Mouse (Mus musculus) activated CD4-positive, CD25-positive, alpha-beta regulatory T cell, adult 4 months (primary cell): ENCODE measurements around the gene Ethe1. TPM values are rescaled to one million over a fixed set of nuclear protein-coding genes. Genes with fewer than 3 reads are reported as not detected.

ENCODE experiments used
- ATAC-seq: one replicate; pipeline ENCODE4 v1.8.0; 2017
- polyA plus RNA-seq, 2 experiments: library from polyadenylated mRNA; unstranded; fragments of 100-300 nt; shearing (Covaris generic); gene quantifications; one replicate each; pipeline ENCODE4 v1.2.1; 2017

The Ethe1 gene
- polyA plus RNA-seq = 10 to 100 TPM; 19.0 to 21.6 TPM

DNA sequence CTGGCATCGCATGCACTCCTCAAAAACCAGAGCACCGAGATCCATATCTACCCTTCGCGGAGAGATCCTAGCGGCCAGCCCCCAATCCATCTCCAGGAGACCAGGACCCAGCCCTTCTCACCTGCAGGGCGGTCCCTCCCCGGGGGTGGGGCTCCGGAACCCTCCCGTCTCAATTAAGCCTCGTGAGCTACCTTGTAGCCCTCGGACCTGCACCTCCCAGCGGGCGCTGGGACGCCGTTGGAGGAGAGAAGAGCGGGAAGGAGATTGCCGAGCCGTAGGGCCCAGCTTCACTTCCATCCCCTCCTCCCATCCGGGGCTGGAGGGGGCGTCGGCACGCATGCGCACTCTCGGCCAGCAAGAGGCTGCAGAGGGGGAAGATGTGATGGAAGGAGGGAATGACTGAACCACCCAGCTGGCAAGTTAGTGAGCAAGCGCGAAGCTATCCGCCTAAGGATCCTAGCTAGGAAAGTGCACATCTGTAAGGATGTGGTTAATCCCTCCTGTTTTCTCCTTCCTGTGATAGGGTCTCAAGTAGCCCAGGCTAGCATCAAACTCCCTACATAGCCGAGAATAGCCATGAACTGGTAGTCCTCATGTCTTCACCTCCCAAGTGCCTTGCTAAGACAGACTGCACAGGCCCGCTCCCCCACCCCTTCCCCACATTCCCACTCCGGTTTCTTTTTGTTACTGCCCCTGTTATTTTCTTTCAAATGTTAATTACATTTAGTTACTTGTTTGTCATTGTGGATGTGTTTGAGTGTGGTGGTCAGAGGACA lies at the start of gene Ethe1, which contains the start of gene Zfp575:
Ethe1 (plus strand) TSS at position 214 of the 776 bp plus-strand sequence.
Zfp575 (minus strand) TSS at position 312 of the 776 bp plus-strand sequence.
- no peak for ATAC-seq

DNA sequence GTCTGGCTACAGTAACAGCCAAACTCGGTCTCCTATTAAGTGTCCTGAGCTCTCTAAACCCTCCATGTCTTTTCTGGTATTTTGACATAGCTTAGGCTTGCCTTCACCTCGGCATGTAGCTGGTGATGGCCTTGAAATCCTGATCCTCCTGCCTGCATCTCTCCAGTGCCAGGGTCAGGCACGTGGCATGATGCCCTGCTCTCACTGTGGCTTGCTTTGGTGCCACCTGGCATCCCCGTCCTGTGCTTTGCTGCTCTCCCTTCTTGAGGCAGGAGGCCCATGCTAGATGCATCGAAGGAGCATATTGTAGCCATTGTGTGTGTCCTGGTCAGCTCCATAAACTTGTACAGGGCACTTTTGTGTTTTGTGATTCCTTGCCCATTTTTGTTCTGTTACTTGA lies 49.8 kb upstream of the Ethe1 start:
- ATAC-seq = no peak

GRCm38 (mm10) chr7:24538154-24538553 lies 49.2 kb upstream of the Ethe1 start:
- no peak for ATAC-seq

- ATAC-seq = no peak
Observed at GRCm38 (mm10) chr7:24538701-24539100, 48.6 kb upstream of the Ethe1 start.

GRCm38 (mm10) chr7:24539686-24540085 lies 47.7 kb upstream of the Ethe1 start:
- no peak for ATAC-seq

- ATAC-seq = no peak
Observed at GRCm38 (mm10) chr7:24544506-24544905, 42.8 kb upstream of the Ethe1 start.

DNA sequence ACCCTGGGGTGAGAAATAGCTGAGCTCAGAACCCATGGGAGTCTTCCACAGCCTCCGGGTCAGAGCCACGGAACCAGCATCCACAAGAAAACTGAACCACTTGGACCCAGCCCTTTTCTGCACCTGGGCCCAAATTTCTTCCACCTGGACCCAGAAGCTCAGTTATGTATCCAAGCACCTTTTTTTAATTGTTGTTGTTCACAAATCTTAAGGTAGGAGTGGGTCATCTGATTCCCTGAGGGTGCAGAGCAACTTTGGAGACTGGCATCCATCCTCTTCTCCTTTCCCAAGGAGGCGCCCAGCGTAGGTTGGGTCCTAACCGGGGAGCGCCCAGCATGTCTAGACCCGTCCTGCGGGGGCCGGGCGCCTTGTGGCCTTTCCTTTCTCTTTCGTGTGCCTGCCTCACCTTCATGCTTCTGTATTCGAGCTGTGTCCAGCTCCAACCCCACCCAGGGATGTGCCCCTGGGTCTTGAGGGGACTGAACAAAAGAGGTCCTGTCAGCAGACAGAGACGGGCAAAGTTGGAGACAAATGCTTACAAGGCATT lies 41.2 kb upstream of the Ethe1 start, which contains the start of the genes Pinlyp and Xrcc1:
Pinlyp (minus strand) TSS at position 51 of the 547 bp plus-strand sequence.
Xrcc1 (plus strand) TSS at position 222 of the 547 bp plus-strand sequence.
- no peak for ATAC-seq

- peak; percentile 99 for ATAC-seq
Observed at GRCm38 (mm10) chr7:24546634-24547389, 40.5 kb upstream of the Ethe1 start.

GRCm38 (mm10) chr7:24547534-24548036 lies 39.8 kb upstream of the Ethe1 start:
- ATAC-seq = no peak

DNA sequence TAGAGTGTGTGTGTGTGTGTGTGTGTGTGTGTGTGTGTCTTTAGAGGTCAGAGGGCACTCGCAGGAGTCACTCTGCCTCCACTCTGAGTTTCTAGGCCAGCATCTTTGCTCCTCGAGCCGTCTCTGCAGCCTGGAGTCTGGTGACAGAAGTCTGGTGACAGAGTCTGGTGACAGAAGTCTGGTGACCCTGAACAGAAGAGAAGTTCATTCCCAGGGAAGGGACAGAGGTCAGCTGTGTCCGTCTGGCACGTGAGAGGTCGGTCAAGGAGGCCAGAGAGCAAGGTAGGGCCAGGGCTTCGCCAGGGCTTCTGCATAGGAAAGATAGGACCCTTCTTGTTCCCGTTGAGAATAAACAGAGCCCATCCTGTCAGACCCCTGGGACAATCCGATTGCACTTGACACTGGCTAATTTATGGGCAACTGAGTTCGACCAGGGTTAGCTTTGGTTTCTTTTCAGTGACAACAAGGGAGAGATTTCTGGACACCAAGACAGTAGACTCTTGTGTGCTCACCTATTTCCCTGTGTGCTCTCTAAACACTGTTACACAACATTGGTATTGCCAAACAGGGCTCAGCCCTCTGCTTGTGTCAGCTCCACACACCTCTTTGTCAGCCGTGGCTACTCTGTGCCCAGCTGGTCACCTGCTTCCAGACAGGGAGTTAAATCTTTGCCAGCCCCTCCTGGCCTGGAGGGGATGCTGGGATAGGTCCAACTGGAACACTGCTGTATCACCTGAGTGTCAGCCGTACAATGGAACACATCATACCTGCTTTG lies 35.2 kb upstream of the Ethe1 start:
- no peak for ATAC-seq

DNA sequence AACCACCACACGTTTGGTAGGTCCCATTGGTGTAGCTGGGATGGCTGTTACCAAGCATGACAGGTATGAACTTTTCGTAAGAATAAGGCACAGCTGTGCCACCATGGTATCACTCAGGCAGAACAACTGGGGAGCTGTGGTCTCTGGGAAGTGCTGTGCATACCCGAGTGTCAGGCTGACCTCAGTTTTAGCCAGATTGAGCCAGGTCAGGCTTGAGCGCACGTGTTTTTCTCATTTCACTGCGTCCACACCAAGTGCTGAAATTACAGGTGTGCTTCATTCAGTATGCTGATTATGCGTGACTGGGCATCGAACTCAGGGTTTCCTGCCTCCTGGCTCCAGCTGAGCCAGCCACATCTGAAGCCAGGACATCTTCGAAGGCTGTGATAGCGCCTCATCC lies 31.6 kb upstream of the Ethe1 start:
- no peak for ATAC-seq

- no peak for ATAC-seq
Observed at GRCm38 (mm10) chr7:24561450-24561849, 25.9 kb upstream of the Ethe1 start.

GRCm38 (mm10) chr7:24563191-24563836 lies 24.0 kb upstream of the Ethe1 start:
- ATAC-seq = no peak

GRCm38 (mm10) chr7:24563837-24564206 lies 23.5 kb upstream of the Ethe1 start:
- ATAC-seq = no peak

DNA sequence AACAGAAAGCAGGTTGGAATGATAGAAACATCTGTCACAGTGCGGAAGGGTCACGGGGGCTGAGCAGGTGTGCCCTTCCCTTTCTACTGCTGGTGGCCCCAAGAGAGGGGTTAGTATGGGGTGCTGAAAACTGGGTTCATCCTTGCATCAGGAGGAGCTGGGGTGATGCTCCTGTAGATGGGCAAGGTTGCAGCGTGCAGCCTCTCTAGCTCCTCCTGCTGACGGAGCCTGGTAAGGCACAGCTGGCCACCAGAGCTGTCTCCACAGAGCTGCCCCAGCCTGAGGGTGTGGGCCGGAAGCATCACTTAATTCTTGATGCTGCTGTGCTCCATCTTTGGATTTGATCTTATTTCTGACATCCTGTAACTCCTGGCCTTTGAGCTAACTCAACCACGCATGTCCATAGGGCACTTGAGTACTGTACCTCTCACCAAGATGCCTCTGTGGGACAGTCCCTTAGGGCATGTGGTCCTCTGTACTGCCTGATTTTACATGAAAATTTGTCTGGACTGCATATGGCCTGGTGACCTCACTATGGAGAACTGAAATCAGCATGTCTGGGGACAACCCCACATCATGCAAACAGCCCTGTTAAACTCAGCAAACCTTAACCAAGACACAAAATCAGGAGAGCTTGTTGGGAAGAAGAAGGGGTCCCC lies 22.6 kb upstream of the Ethe1 start:
- peak; percentile 85 for ATAC-seq

DNA sequence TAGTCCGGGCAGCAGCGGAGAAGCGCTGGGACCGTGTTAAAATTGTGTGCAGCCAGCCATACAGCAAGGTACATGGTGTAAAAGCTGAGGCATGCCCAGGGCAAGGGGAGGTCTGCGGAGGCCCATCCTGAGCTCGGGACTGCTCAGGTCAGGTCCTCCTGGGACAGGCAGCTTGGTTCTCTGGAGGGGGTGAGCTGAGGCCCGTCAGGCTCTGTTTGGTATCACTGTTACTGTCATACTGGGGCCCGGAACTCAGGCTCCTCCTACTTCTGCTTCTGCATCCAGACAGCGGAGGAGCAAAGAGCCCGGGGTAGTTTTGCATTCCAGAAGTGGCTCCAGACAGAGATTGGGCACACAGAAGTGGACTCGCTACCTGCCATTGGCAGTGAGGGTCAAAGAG lies 21.7 kb upstream of the Ethe1 start:
- no peak for ATAC-seq

GRCm38 (mm10) chr7:24566206-24566605 lies 21.1 kb upstream of the Ethe1 start:
- ATAC-seq = no peak

GRCm38 (mm10) chr7:24568512-24568911 lies 18.8 kb upstream of the Ethe1 start:
- ATAC-seq = no peak

- ATAC-seq = no peak
Observed at GRCm38 (mm10) chr7:24571071-24571470, 16.3 kb upstream of the Ethe1 start.

DNA sequence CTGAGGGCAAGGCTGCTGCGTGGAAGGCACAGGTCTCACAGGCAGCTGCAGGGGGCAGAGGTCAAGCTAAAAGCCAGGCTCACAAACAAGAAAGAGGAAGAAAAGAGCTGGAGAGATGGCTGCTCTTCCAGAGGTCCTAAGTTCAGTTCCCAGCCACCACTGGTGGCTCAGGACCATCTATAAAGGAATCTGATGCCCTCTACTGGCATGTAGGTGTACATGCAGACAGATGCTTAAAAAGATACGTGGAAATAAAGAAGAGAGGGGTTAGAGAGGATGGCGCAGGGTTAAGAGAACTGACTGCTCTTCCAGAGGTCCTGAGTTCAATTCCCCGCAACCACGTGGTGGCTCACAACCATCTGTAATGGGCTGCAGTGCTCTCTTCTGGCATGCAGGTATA lies 14.9 kb upstream of the Ethe1 start:
- no peak for ATAC-seq

DNA sequence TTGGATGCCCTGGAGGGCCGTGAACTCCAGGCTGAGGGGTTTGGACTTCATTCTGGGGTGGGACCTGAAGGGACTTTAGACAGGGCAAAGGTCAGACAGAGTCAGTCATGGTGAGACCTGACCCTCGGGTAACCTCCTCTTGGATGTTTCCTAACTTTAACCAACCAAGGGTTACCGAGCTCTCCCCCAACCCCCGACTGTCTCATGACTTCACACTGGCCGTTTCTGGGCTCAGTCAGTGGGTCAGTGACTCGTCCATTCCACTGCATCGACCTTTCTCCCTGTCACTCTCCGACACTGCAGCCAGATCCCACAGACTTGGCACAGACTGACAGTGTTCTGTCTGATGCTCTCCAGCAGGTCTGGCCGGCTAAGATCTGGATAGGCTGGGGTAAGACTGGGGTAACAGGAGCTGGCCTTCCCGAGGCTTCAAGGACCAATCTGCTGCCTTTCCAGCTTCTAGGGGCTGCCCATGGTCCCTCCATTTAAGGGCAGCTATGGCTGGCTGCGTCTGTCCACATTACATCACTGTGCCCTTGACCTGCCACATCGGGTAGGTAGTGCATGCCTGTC lies 13.0 kb upstream of the Ethe1 start:
- ATAC-seq = no peak
